Mouse (Mus musculus) kidney, adult 11 months (tissue): ENCODE measurements around the gene Gsdma3.
A peak's percentile ranks its signal among the peaks of the same experiment; 100 is the strongest.
"Not testable (repeated sequence)": the region's sequence is repeated elsewhere in the genome, so short reads cannot be mapped to it uniquely, and the experiment has no call there.

Experiments
- DNase-seq: peaks from one replicate; pipeline ENCODE4 v3.0.0; 2022

The Gsdma3 gene

GRCm38 (mm10) chr11:98672482-98672881, 46.3 kb downstream of the Gsdma3 start:
- no peak for DNase-seq

GRCm38 (mm10) chr11:98673136-98673535, 47.0 kb downstream of the Gsdma3 start:
- peak; percentile 30 for DNase-seq

- DNase-seq = no peak
These were observed 49.7 kb downstream of the Gsdma3 start for GRCm38 (mm10) chr11:98675829-98676363.

- DNase-seq = no peak
These were observed 53.9 kb downstream of the Gsdma3 start for GRCm38 (mm10) chr11:98680023-98680422.

- DNase-seq = not testable (repeated sequence)
These were observed 54.4 kb downstream of the Gsdma3 start for GRCm38 (mm10) chr11:98680595-98680994.

- DNase-seq = no peak
These were observed 55.0 kb downstream of the Gsdma3 start for GRCm38 (mm10) chr11:98681186-98681585.

- DNase-seq = peak; percentile 95
These were observed 55.9 kb downstream of the Gsdma3 start, which contains the start of gene Psmd3 for GRCm38 (mm10) chr11:98681786-98682745. TSS of gene Psmd3 (plus strand) at chr11:98682554.

GRCm38 (mm10) chr11:98682811-98683210, 56.7 kb downstream of the Gsdma3 start:
- no peak for DNase-seq

- DNase-seq = no peak
These were observed 59.5 kb downstream of the Gsdma3 start for GRCm38 (mm10) chr11:98685642-98686041.

- peak; percentile 91 for DNase-seq
These were observed 60.8 kb downstream of the Gsdma3 start for GRCm38 (mm10) chr11:98686976-98687375.
